In the genomic region with DNA sequence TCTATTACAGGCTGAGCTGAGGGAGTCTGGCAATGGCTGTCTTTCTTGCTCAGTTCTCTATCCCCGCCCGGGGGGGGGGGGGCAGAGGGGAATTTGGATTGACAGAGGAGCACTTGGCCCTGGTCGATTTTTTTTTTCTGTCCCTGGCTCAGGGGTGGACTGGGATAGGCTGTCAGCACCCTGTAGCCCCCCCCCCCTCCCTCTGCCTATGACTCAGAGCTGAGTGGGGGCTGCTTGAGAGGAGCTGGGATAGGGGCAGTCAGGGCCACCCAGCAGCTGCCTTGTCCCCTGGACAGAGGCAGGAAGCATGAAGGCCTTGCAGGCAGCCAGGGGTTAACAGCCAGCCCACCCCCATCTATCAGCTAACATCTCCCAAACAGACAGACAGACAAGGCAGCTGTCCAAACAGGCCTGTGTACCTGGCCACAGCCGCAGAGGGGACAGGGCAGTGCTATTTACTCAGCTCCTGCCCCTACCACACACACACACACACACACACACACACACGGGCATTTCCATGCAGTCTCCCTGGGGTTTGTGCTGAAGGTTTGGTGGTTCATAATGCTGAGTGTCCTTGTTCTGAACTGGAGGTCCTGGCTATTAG, we compare ENCODE assay signal across 12 mouse cellular contexts. TPM values are rescaled to one million over a fixed set of nuclear protein-coding genes. Genes with fewer than 3 reads are reported as not detected.
DNase-seq lines count a peak whose midpoint lies in the region; ATAC-seq lines count a peak whose summit lies in the region.
"Had no signal": no experiment of that assay in that cellular context is flagged by ENCODE, and none has a peak within 500 bp of the region (broad histone marks: within the 10 kb centered on the region; RNA-seq: fewer than 3 reads in every experiment).

No protein-coding gene starts in this region.

- 7% methylated on average over 5 of the region's 5 CpGs for WGBS in kidney, embryonic 14.5 days
- WGBS in hindbrain, embryonic 16.5 days = 7% methylated on average over 3 of the region's 5 CpGs
- WGBS in midbrain, embryonic 14.5 days = 3% methylated on average over 5 of the region's 5 CpGs

- peak; percentile 37 for ATAC-seq in kidney, embryonic 14.5 days (ENCODE audit: low FRiP score, low TSS enrichment)
- no peak for ATAC-seq in hindbrain, embryonic 16.5 days
- ATAC-seq in midbrain, embryonic 14.5 days (ENCODE audit: low FRiP score, low TSS enrichment) = no peak
- no peak for ATAC-seq in megakaryocyte-erythroid progenitor cell, adult 5-6 weeks (replicated peaks; ENCODE audit: low FRiP score, low TSS enrichment, poor library complexity, severe bottlenecking)

- no peak overlapping the region for H3K4me2 ChIP-seq in kidney, embryonic 14.5 days (replicated peaks; ENCODE audit: low read depth, low read length)
- no peak overlapping the region for H3K4me2 ChIP-seq in hindbrain, embryonic 16.5 days (ENCODE audit: low read length)
- H3K4me2 ChIP-seq in midbrain, embryonic 14.5 days (ENCODE audit: low read length) = no peak overlapping the region
- H3K4me2 ChIP-seq: limb, embryonic 15.5 days had no signal

- H3K9me3 ChIP-seq in kidney, embryonic 14.5 days (ENCODE audit: control insufficient read depth, low read length) = no peaks in the 10 kb centered on the region
- H3K9me3 ChIP-seq in hindbrain, embryonic 16.5 days (ENCODE audit: control insufficient read depth, low read length) = no peaks in the 10 kb centered on the region
- no peaks in the 10 kb centered on the region for H3K9me3 ChIP-seq in midbrain, embryonic 14.5 days (ENCODE audit: control insufficient read depth, low read length)
- H3K9me3 ChIP-seq: limb, embryonic 15.5 days had no signal

- H3K4me1 ChIP-seq in kidney, embryonic 14.5 days (ENCODE audit: control insufficient read depth, insufficient read depth, low read length) = peaks cover 53% of the 10 kb centered on the region
- peaks cover 47% of the 10 kb centered on the region for H3K4me1 ChIP-seq in hindbrain, embryonic 16.5 days (ENCODE audit: control insufficient read depth, insufficient read depth, low read depth, low read length)
- peaks cover 35% of the 10 kb centered on the region for H3K4me1 ChIP-seq in midbrain, embryonic 14.5 days (ENCODE audit: control insufficient read depth, insufficient read depth, low read length)

- no peaks in the 10 kb centered on the region for H3K36me3 ChIP-seq in kidney, embryonic 14.5 days (ENCODE audit: control insufficient read depth, insufficient read depth, low read length)
- H3K36me3 ChIP-seq in hindbrain, embryonic 16.5 days (ENCODE audit: control insufficient read depth, insufficient read depth, low read length) = no peaks in the 10 kb centered on the region
- H3K36me3 ChIP-seq in midbrain, embryonic 14.5 days (ENCODE audit: control insufficient read depth, insufficient read depth, low read length) = no peaks in the 10 kb centered on the region
- H3K36me3 ChIP-seq: limb, embryonic 15.5 days had no signal

- peaks cover 58% of the 10 kb centered on the region for H3K27me3 ChIP-seq in kidney, embryonic 14.5 days (ENCODE audit: control insufficient read depth, insufficient read depth, low read length)
- H3K27me3 ChIP-seq in hindbrain, embryonic 16.5 days (replicated peaks; ENCODE audit: control insufficient read depth, insufficient read depth, low read length) = peaks cover 36% of the 10 kb centered on the region
- peaks cover 87% of the 10 kb centered on the region for H3K27me3 ChIP-seq in midbrain, embryonic 14.5 days (ENCODE audit: control insufficient read depth, insufficient read depth, low read length)

- no peak overlapping the region for H3K27ac ChIP-seq in kidney, embryonic 14.5 days (ENCODE audit: low read depth, low read length)
- H3K27ac ChIP-seq in hindbrain, embryonic 16.5 days (ENCODE audit: low read depth, low read length) = no peak overlapping the region
- peak overlapping the region; percentile 6; the same call in 1 of the 2 replicates for H3K27ac ChIP-seq in midbrain, embryonic 14.5 days (replicated peaks; ENCODE audit: low read depth, low read length)
- H3K27ac ChIP-seq: limb, embryonic 15.5 days had no signal

- H3K9ac ChIP-seq in kidney, embryonic 14.5 days (ENCODE audit: low read depth, low read length) = no peak overlapping the region
- peak overlapping the region; percentile 38; the same call in 1 of the 2 replicates for H3K9ac ChIP-seq in hindbrain, embryonic 16.5 days (ENCODE audit: low read depth, low read length)
- H3K9ac ChIP-seq in midbrain, embryonic 14.5 days (replicated peaks; ENCODE audit: low read length) = 0 out of 2 replicates have a peak overlapping the region, but pooled peaks have one; percentile 7
- H3K9ac ChIP-seq: limb, embryonic 15.5 days had no signal

- no peak for DNase-seq in kidney, postnatal 10 days
- peak; percentile 59 for DNase-seq in embryo, embryonic 10.5 days (ENCODE audit: low spot score)
- DNase-seq in midbrain, embryonic 14.5 days = no peak
- DNase-seq in adrenal gland, postnatal 25 days = no peak
- no peak for DNase-seq in retina, postnatal 1 day
- DNase-seq: cerebellum, postnatal 36 days had no signal

- no peak overlapping the region for H3K4me3 ChIP-seq in kidney, embryonic 14.5 days (ENCODE audit: low read length)
- no peak overlapping the region for H3K4me3 ChIP-seq in hindbrain, embryonic 16.5 days (ENCODE audit: low read length)
- no peak overlapping the region for H3K4me3 ChIP-seq in midbrain, embryonic 14.5 days (replicated peaks; ENCODE audit: low read depth, low read length)
- H3K4me3 ChIP-seq: limb, embryonic 15.5 days had no signal

RNA-seq across cellular contexts. Expression of gene Lmx1b, which starts 57.8 kb away (rescaled TPM):
- 1.9 and 2.2 TPM in 2 replicates for polyA plus RNA-seq in kidney, embryonic 14.5 days (2014; fragmentation: Nextera tagmentation; extraction: Ambion mirVana)
- 3.3 and 3.5 TPM in 2 replicates for polyA plus RNA-seq in hindbrain, embryonic 16.5 days (2015; fragmentation: Nextera tagmentation; extraction: Ambion mirVana)
- 1.7 and 2.3 TPM in 2 replicates for polyA plus RNA-seq in midbrain, embryonic 14.5 days (2014; fragmentation: Nextera tagmentation; extraction: Ambion mirVana)
- 0.15 TPM in 1 of 2 replicates, not detected in the other for total RNA-seq in adrenal gland, postnatal 25 days (2021)
- not detected in 2 replicates for total RNA-seq in megakaryocyte-erythroid progenitor cell, adult 5-6 weeks (2014; fragmentation: Nextera tagmentation)
- total RNA-seq in megakaryocyte-erythroid progenitor cell, adult 5-6 weeks (2017) = not detected in 2 replicates
- total RNA-seq: CH12.LX; hematopoietic stem cell, adult 5-6 weeks had no signal
